Mouse (Mus musculus) brain, embryonic 14.5 days (tissue): ENCODE measurements around the gene Gm11596.
"Not testable (repeated sequence)": the region's sequence is repeated elsewhere in the genome, so short reads cannot be mapped to it uniquely, and the experiment has no call there.

Experiments
- CTCF ChIP-seq: fragments of 200-500 bp; IDR thresholded peaks from 2 replicates; pipeline ENCODE4 v1.5.1; 2012; ENCODE audit warnings: inconsistent platforms, mild to moderate bottlenecking, moderate library complexity, borderline replicate concordance; ENCODE audit not compliant: insufficient read depth, insufficient read length; ENCODE audit errors: extremely low read depth
- POLR2A ChIP-seq: fragments of 200-500 bp; IDR thresholded peaks from 2 replicates; pipeline ENCODE4 v1.6.1; 2012; ENCODE audit warnings: mild to moderate bottlenecking, inconsistent platforms, borderline replicate concordance; ENCODE audit not compliant: poor library complexity, insufficient read depth, insufficient read length, severe bottlenecking; ENCODE audit errors: extremely low read depth

DNA sequence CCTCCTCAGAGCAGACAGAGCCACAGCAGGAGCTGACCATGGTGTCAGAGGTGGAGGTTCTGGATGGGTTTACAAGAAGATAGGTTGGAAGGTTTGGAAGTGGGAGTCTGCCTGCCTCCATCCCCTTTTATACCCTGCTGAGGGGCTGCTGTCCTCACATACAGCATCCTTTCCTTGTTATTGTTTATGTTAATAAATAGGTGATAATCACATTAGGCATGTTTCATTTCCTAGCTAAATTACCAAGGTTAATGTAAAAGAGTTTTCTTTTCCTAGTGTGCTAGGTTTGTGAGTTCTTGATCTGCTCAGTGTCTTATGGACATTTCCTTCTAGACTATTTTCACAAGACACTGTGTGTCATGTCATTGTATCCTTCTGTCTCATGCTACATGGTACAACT lies 16.5 kb upstream of the Gm11596 start, which contains the start of gene Krtap4-13:
- TF ChIP-seq POLR2A, CTCF: not testable (repeated sequence)
